Mouse (Mus musculus) limb, embryonic 13.5 days (tissue): Measurements from ENCODE around the gene Pced1b. TPM values are rescaled to one million over a fixed set of nuclear protein-coding genes. Genes with fewer than 3 reads are reported as not detected.
"Not testable (repeated sequence)": the region's sequence is repeated elsewhere in the genome, so short reads cannot be mapped to it uniquely, and the experiment has no call there.

Experiments used
- ATAC-seq: fragments of 200-750 bp; cut with Nextera tagmentation; 2 replicates; pipeline ENCODE4 v1.8.0; 2017; ENCODE audit warnings: low read depth, moderate number of reproducible peaks, moderate TSS enrichment; ENCODE audit not compliant: low FRiP score
- H3K27ac ChIP-seq: fragments of 300-500 bp; sonication (generic); 2 replicates; pipeline ENCODE4 v1.5.1; 2015; ENCODE audit warnings: inconsistent platforms, mild to moderate bottlenecking, moderate library complexity
- H3K27me3 ChIP-seq: fragments of 300-500 bp; sonication (generic); 2 replicates; pipeline ENCODE4 v1.6.1; 2015; ENCODE audit warnings: mild to moderate bottlenecking, inconsistent platforms
- H3K36me3 ChIP-seq: fragments of 300-500 bp; sonication (generic); 2 replicates; pipeline ENCODE4 v1.6.1; 2015; ENCODE audit warnings: inconsistent platforms, mild to moderate bottlenecking, moderate library complexity
- H3K4me1 ChIP-seq: fragments of 300-500 bp; sonication (generic); 2 replicates; pipeline ENCODE4 v1.6.1; 2015; ENCODE audit warnings: inconsistent platforms
- H3K4me2 ChIP-seq: fragments of 300-500 bp; sonication (generic); replicated peaks from 2 replicates; pipeline ENCODE4 v1.6.1; 2015; ENCODE audit warnings: inconsistent platforms, mild to moderate bottlenecking, moderate library complexity
- H3K4me3 ChIP-seq: fragments of 300-500 bp; sonication (generic); 2 replicates; pipeline ENCODE4 v1.5.1; 2015; ENCODE audit warnings: moderate library complexity, mild to moderate bottlenecking, inconsistent platforms
- H3K9ac ChIP-seq: fragments of 300-500 bp; sonication (generic); 2 replicates; pipeline ENCODE4 v1.6.1; 2015; ENCODE audit warnings: mild to moderate bottlenecking, inconsistent platforms
- H3K9me3 ChIP-seq: fragments of 300-500 bp; sonication (generic); 2 replicates; pipeline ENCODE4 v1.6.1; 2016; ENCODE audit warnings: inconsistent platforms
- WGBS: fragments of 180-500 bp; shearing (Covaris S2); methylation state at CpG from one replicate; pipeline ENCODE4 v1.1.7; 2015; 5-methylcytosine and 5-hydroxymethylcytosine counted together
- polyA plus RNA-seq: library from polyadenylated mRNA; unstranded; fragments of >200 nt; fragmentation: Nextera tagmentation; extraction: Ambion mirVana; gene quantifications from 2 replicates; pipeline ENCODE4 v1.2.1, GENCODE M21; 2015

The Pced1b gene
- polyA plus RNA-seq, 1 experiment from 2014 or later: 2.9 TPM

- H3K27me3 ChIP-seq: no peaks in the 10 kb centered on the region
- 62% methylated on average over 24 of the region's 24 CpGs for WGBS
- H3K4me1 ChIP-seq: 0 out of 2 replicates have a peak, but pooled peaks cover 10% of the 10 kb centered on the region
- H3K4me2 ChIP-seq: no peak overlapping the region
- no peak for ATAC-seq
- no peak overlapping the region for H3K27ac ChIP-seq
- H3K9me3 ChIP-seq: no peaks in the 10 kb centered on the region
- H3K4me3 ChIP-seq: no peak overlapping the region
- no peak overlapping the region for H3K9ac ChIP-seq
- H3K36me3 ChIP-seq: no peaks in the 10 kb centered on the region
Measured at GRCm38 (mm10) chr15:97348566-97349315, 101.8 kb downstream of the Pced1b start.

GRCm38 (mm10) chr15:97350528-97350927 lies 103.6 kb downstream of the Pced1b start:
- Histone ChIP-seq H3K4me3 (no peak overlapping the region), H3K27me3 (no peaks in the 10 kb centered on the region), H3K9ac (no peak overlapping the region), H3K9me3 (no peaks in the 10 kb centered on the region), H3K4me2 (no peak overlapping the region), H3K27ac (no peak overlapping the region), H3K4me1 (0 out of 2 replicates have a peak, but pooled peaks cover 10% of the 10 kb centered on the region), H3K36me3 (no peaks in the 10 kb centered on the region)
- WGBS: 88% methylated on average over 4 of the region's 4 CpGs
- ATAC-seq: no peak

GRCm38 (mm10) chr15:97351016-97351415 lies 104.1 kb downstream of the Pced1b start:
- H3K4me3 ChIP-seq: no peak overlapping the region
- no peak overlapping the region for H3K9ac ChIP-seq
- ATAC-seq: no peak
- H3K4me1 ChIP-seq: 0 out of 2 replicates have a peak, but pooled peaks cover 10% of the 10 kb centered on the region
- no peaks in the 10 kb centered on the region for H3K27me3 ChIP-seq
- no peak overlapping the region for H3K4me2 ChIP-seq
- no peaks in the 10 kb centered on the region for H3K36me3 ChIP-seq
- 65% methylated on average over 8 of the region's 8 CpGs for WGBS
- no peak overlapping the region for H3K27ac ChIP-seq
- H3K9me3 ChIP-seq: no peaks in the 10 kb centered on the region

- H3K4me2 ChIP-seq: no peak overlapping the region
- ATAC-seq: no peak
- no peak overlapping the region for H3K9ac ChIP-seq
Measured at GRCm38 (mm10) chr15:97351681-97352080, 104.8 kb downstream of the Pced1b start.

GRCm38 (mm10) chr15:97355676-97356303 lies 108.9 kb downstream of the Pced1b start:
- no peak overlapping the region for H3K27ac ChIP-seq
- H3K27me3 ChIP-seq: no peaks in the 10 kb centered on the region
- H3K9ac ChIP-seq: no peak overlapping the region
- no peak for ATAC-seq
- H3K4me1 ChIP-seq: no peaks in the 10 kb centered on the region
- whole genome bisulfite sequencing: 83% methylated on average over 9 of the region's 9 CpGs
- no peak overlapping the region for H3K4me3 ChIP-seq
- no peaks in the 10 kb centered on the region for H3K36me3 ChIP-seq
- no peaks in the 10 kb centered on the region for H3K9me3 ChIP-seq
- H3K4me2 ChIP-seq: no peak overlapping the region

More at GRCm38 (mm10) chr15:97351681-97352080, 104.8 kb downstream of the Pced1b start:
- Histone ChIP-seq H3K27ac (no peak overlapping the region), H3K9me3 (no peaks in the 10 kb centered on the region), H3K27me3 (no peaks in the 10 kb centered on the region), H3K4me3 (no peak overlapping the region), H3K36me3 (no peaks in the 10 kb centered on the region), H3K4me1 (0 out of 2 replicates have a peak, but pooled peaks cover 10% of the 10 kb centered on the region)
- 91% methylated on average over 5 of the region's 5 CpGs for WGBS

- no peak overlapping the region for H3K4me2 ChIP-seq
- no peak overlapping the region for H3K27ac ChIP-seq
- no peak overlapping the region for H3K9ac ChIP-seq
- no peak for ATAC-seq
- no peaks in the 10 kb centered on the region for H3K4me1 ChIP-seq
- WGBS: 92% methylated on average over 1 of the region's 1 CpGs
- no peaks in the 10 kb centered on the region for H3K36me3 ChIP-seq
- H3K4me3 ChIP-seq: no peak overlapping the region
- H3K9me3 ChIP-seq: no peaks in the 10 kb centered on the region
- no peaks in the 10 kb centered on the region for H3K27me3 ChIP-seq
Measured at GRCm38 (mm10) chr15:97357016-97357415, 110.1 kb downstream of the Pced1b start.

- WGBS: 82% methylated on average over 23 of the region's 23 CpGs
- no peak overlapping the region for H3K9ac ChIP-seq
- H3K27ac ChIP-seq: no peak overlapping the region
- no peaks in the 10 kb centered on the region for H3K27me3 ChIP-seq
- H3K36me3 ChIP-seq: no peaks in the 10 kb centered on the region
- H3K4me3 ChIP-seq: no peak overlapping the region
- H3K9me3 ChIP-seq: no peaks in the 10 kb centered on the region
- no peaks in the 10 kb centered on the region for H3K4me1 ChIP-seq
- H3K4me2 ChIP-seq: no peak overlapping the region
- ATAC-seq: no peak
Measured at GRCm38 (mm10) chr15:97360842-97361770, 114.2 kb downstream of the Pced1b start.

GRCm38 (mm10) chr15:97361771-97362171 lies 114.9 kb downstream of the Pced1b start:
- Histone ChIP-seq H3K4me2 (no peak overlapping the region), H3K4me3 (no peak overlapping the region), H3K27ac (no peak overlapping the region), H3K36me3 (no peaks in the 10 kb centered on the region), H3K9me3 (no peaks in the 10 kb centered on the region), H3K4me1 (no peaks in the 10 kb centered on the region), H3K9ac (no peak overlapping the region), H3K27me3 (no peaks in the 10 kb centered on the region)
- 68% methylated on average over 8 of the region's 8 CpGs for WGBS
- no peak for ATAC-seq

- ATAC-seq, H3K4me3 ChIP-seq, H3K27me3 ChIP-seq, H3K9ac ChIP-seq, H3K4me1 ChIP-seq, H3K9me3 ChIP-seq, H3K36me3 ChIP-seq, H3K4me2 ChIP-seq, H3K27ac ChIP-seq: not testable (repeated sequence)
- WGBS: 87% methylated on average over 3 of the region's 3 CpGs
Measured at GRCm38 (mm10) chr15:97364271-97364670, 117.4 kb downstream of the Pced1b start.

GRCm38 (mm10) chr15:97364968-97365367 lies 118.1 kb downstream of the Pced1b start:
- no peaks in the 10 kb centered on the region for H3K4me1 ChIP-seq
- H3K27ac ChIP-seq: no peak overlapping the region
- H3K4me3 ChIP-seq: no peak overlapping the region
- H3K27me3 ChIP-seq: no peaks in the 10 kb centered on the region
- WGBS: 91% methylated on average over 8 of the region's 8 CpGs
- no peak overlapping the region for H3K9ac ChIP-seq
- H3K36me3 ChIP-seq: no peaks in the 10 kb centered on the region
- H3K9me3 ChIP-seq: no peaks in the 10 kb centered on the region
- ATAC-seq: no peak
- no peak overlapping the region for H3K4me2 ChIP-seq

- WGBS: 84% methylated on average over 9 of the region's 9 CpGs
- Histone ChIP-seq H3K27me3 (no peaks in the 10 kb centered on the region), H3K36me3 (no peaks in the 10 kb centered on the region), H3K4me3 (no peak overlapping the region), H3K9me3 (no peaks in the 10 kb centered on the region), H3K27ac (no peak overlapping the region), H3K4me2 (no peak overlapping the region), H3K9ac (no peak overlapping the region), H3K4me1 (peaks cover under 1% of the 10 kb centered on the region; the same call in 1 of the 2 replicates)
- ATAC-seq: no peak
Measured at GRCm38 (mm10) chr15:97368035-97368608, 121.2 kb downstream of the Pced1b start.
